Mouse (Mus musculus) kidney, adult 2 months (tissue): ENCODE measurements around the gene Ncapd2. TPM values are rescaled to one million over a fixed set of nuclear protein-coding genes. Genes with fewer than 3 reads are reported as not detected.

Experiments used
- DNase-seq: peaks from one replicate; pipeline ENCODE4 v3.0.0; 2021
- H3K27ac ChIP-seq: fragments of 200-500 bp; 2 replicates; pipeline ENCODE4 v1.5.1; 2012; ENCODE audit warnings: low read depth, low read length, control low read depth, inconsistent platforms; ENCODE audit not compliant: insufficient read depth
- H3K27me3 ChIP-seq: fragments of 200-500 bp; replicated peaks from 2 replicates; pipeline ENCODE4 v1.6.1; 2012; ENCODE audit warnings: mild to moderate bottlenecking, moderate library complexity, low read length, inconsistent platforms; ENCODE audit not compliant: control insufficient read depth, insufficient read depth
- H3K36me3 ChIP-seq: fragments of 200-500 bp; 2 replicates; pipeline ENCODE4 v1.6.1; 2012; ENCODE audit warnings: mild to moderate bottlenecking, moderate library complexity, low read length, inconsistent platforms; ENCODE audit not compliant: control insufficient read depth, insufficient read depth
- H3K4me1 ChIP-seq: fragments of 200-500 bp; 2 replicates; pipeline ENCODE4 v1.6.1; 2011; ENCODE audit warnings: low read length; ENCODE audit not compliant: control insufficient read depth, insufficient read depth
- H3K4me3 ChIP-seq: fragments of 200-500 bp; 2 replicates; pipeline ENCODE4 v1.5.1; 2011; ENCODE audit warnings: mild to moderate bottlenecking, low read depth, low read length, control low read depth; ENCODE audit not compliant: insufficient read depth
- CTCF ChIP-seq: fragments of 200-500 bp; conservative IDR thresholded peaks from 2 replicates; pipeline ENCODE4 v1.5.1; 2011; ENCODE audit warnings: low read depth, mild to moderate bottlenecking, control low read depth, low read length, moderate library complexity, mixed read lengths; ENCODE audit not compliant: insufficient read depth, insufficient read length
- POLR2A ChIP-seq: fragments of 200-500 bp; IDR thresholded peaks from one replicate; pipeline ENCODE4 v1.6.1; 2011; ENCODE audit warnings: low read depth, low read length, control low read depth
- WGBS: fragments of 180-500 bp; shearing (Covaris S2); methylation state at CpG from one replicate; pipeline ENCODE4 v1.1.7; 2018; 5-methylcytosine and 5-hydroxymethylcytosine counted together
- polyA plus RNA-seq: library from polyadenylated mRNA; depleted of rRNA; stranded (reverse); fragments of >200 nt; gene quantifications from 2 replicates; pipeline ENCODE4 v1.2.3, GENCODE M21; 2012

Ncapd2 gene
- polyA plus RNA-seq, 1 experiment: 15.6 TPM

DNA sequence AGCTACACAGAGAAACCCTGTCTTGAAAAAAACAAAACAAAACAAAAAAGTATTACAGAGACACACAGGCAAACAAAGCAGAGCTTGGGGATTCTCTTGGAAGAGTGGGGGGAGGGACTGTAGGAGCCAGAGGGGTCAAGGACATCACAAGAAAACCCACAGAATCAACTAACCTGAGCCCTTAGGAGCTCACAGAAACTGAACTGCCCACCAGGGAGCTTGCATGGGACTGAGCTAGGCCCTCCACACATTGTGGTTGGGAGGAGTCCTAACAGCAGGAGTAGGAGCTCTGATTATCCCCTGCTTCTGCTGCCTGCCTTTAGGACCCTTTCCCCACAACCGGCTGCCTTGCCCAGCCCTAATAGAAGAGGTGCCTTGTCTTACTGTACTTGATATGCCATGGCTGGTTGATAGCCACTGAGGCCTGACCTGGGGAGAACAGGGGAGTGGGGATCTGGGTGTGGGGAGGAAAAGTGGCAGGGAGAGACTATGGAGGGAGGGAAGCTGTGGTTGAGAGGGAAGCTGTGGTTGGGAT lies 4.1 kb upstream of the Ncapd2 start:
- DNase-seq: no peak
- TF ChIP-seq CTCF (no peak), POLR2A (no peak)
- Histone ChIP-seq H3K4me3 (no peak overlapping the region), H3K27me3 (no peaks in the 10 kb centered on the region), H3K27ac (no peak overlapping the region), H3K36me3 (peaks cover 3% of the 10 kb centered on the region; the same call in 1 of the 2 replicates), H3K4me1 (peaks cover 3% of the 10 kb centered on the region; the same call in 1 of the 2 replicates)
- WGBS: 17% methylated on average over 1 of the region's 1 CpGs

DNA sequence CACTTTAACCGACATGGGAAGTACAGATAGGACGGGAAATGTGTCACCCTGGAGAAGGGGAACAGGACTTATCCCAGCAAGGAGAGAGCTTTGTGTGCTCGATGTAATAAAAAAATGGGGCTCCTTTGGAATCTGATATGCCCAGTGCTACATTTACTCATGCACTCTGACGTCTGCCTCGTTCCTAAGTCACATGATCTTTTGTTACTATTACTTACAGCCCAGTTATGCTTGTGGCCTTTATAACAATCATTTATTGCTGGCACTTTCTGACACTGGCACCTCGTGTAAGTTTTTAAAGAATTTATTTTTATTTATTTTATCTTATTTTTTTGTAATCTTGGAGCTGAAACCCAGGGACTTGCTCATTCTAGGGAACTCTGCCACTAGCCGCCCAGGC lies 1.9 kb upstream of the Ncapd2 start:
- Histone ChIP-seq H3K27me3 (no peaks in the 10 kb centered on the region), H3K36me3 (peaks cover 3% of the 10 kb centered on the region; the same call in 1 of the 2 replicates), H3K4me3 (no peak overlapping the region), H3K27ac (no peak overlapping the region), H3K4me1 (peaks cover 3% of the 10 kb centered on the region; the same call in 1 of the 2 replicates)
- DNase-seq: no peak
- TF ChIP-seq CTCF: no peak
- no peak for TF ChIP-seq POLR2A
- WGBS: 45% methylated on average over 7 of the region's 7 CpGs

- peaks cover 3% of the 10 kb centered on the region; the same call in 1 of the 2 replicates for H3K4me1 ChIP-seq
- H3K4me3 ChIP-seq: peak overlapping the region; percentile 87
- peaks cover 3% of the 10 kb centered on the region; the same call in 1 of the 2 replicates for H3K36me3 ChIP-seq
- no peaks in the 10 kb centered on the region for H3K27me3 ChIP-seq
- 25% methylated on average over 5 of the region's 5 CpGs for WGBS
- TF ChIP-seq POLR2A: no peak
- no peak for TF ChIP-seq CTCF
- peak overlapping the region; percentile 98; the same call in 1 of the 2 replicates for H3K27ac ChIP-seq
- DNase-seq: no peak
Measured at GRCm38 (mm10) chr6:125192841-125193240, 1.3 kb upstream of the Ncapd2 start.

- TF ChIP-seq POLR2A: peak; percentile 66
- TF ChIP-seq CTCF: no peak
- Histone ChIP-seq H3K36me3 (peaks cover 3% of the 10 kb centered on the region; the same call in 1 of the 2 replicates), H3K27ac (peak overlapping the region; percentile 98), H3K27me3 (no peaks in the 10 kb centered on the region), H3K4me3 (peak overlapping the region; percentile 87), H3K4me1 (peaks cover 3% of the 10 kb centered on the region; the same call in 1 of the 2 replicates)
- under 1% methylated on average over 34 of the region's 34 CpGs for WGBS
- peak; percentile 96 for DNase-seq
Measured at GRCm38 (mm10) chr6:125192016-125192714, 664 bp upstream of the Ncapd2 start.

GRCm38 (mm10) chr6:125190816-125191215 lies 685 bp downstream of the Ncapd2 start:
- Histone ChIP-seq H3K4me3 (no peak overlapping the region; the same call in 1 of the 2 replicates), H3K27ac (no peak overlapping the region; the same call in 1 of the 2 replicates), H3K4me1 (peaks cover 3% of the 10 kb centered on the region; the same call in 1 of the 2 replicates), H3K27me3 (no peaks in the 10 kb centered on the region), H3K36me3 (peaks cover 3% of the 10 kb centered on the region; the same call in 1 of the 2 replicates)
- no peak for DNase-seq
- no peak for TF ChIP-seq POLR2A
- no peak for TF ChIP-seq CTCF

GRCm38 (mm10) chr6:125186203-125186602 lies 5.3 kb downstream of the Ncapd2 start:
- no peak for TF ChIP-seq CTCF
- no peak for TF ChIP-seq POLR2A
- Histone ChIP-seq H3K36me3 (no peaks in the 10 kb centered on the region), H3K27me3 (no peaks in the 10 kb centered on the region), H3K4me3 (no peak overlapping the region), H3K27ac (no peak overlapping the region), H3K4me1 (no peaks in the 10 kb centered on the region; the same call in 1 of the 2 replicates)
- WGBS: 86% methylated on average over 10 of the region's 10 CpGs
- no peak for DNase-seq

- Histone ChIP-seq H3K4me1 (no peaks in the 10 kb centered on the region), H3K27me3 (no peaks in the 10 kb centered on the region), H3K4me3 (no peak overlapping the region), H3K27ac (no peak overlapping the region), H3K36me3 (no peaks in the 10 kb centered on the region)
- DNase-seq: no peak
- WGBS: 74% methylated on average over 5 of the region's 5 CpGs
- no peak for TF ChIP-seq POLR2A
- TF ChIP-seq CTCF: no peak
Measured at GRCm38 (mm10) chr6:125182133-125182532, 9.4 kb downstream of the Ncapd2 start.
